Mouse (Mus musculus): ENCODE results near the gene Sppl2b.

The Sppl2b gene

DNA sequence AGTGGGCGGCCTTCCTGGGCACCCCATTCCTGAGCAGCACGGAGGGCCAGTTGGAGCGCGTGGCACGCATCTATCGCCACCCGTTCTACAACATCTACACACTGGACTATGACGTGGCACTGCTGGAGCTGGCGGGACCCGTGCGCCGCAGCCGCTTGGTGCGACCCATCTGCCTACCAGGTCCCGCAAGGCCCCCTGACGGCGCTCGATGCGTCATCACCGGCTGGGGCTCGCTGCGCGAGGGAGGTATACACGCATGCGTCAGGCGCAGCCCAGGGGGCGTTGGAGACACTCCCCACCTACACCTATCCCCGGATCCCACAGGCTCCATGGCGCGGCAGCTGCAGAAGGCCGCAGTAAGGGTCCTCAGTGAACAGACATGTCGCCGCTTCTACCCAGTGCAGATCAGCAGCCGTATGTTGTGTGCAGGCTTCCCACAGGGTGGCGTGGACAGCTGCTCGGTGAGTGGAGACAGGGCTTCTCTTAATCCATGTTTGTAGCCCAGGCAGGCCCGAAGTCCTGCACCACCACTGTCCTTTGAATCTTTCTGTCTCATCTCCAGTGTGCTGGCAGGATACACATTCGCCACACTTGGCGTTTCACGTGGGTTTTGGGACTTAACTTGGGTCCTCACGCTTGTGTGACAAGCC, 42.9 kb downstream of the Sppl2b start:
- no peak for DNase-seq (ENCODE audit: low read depth)

- DNase-seq (ENCODE audit: low read depth), result no peak
Measured at GRCm38 (mm10) chr10:80899074-80899473, 44.0 kb downstream of the Sppl2b start.

- no peak for DNase-seq (ENCODE audit: low read depth)
Measured at GRCm38 (mm10) chr10:80899591-80900317, 44.7 kb downstream of the Sppl2b start.

GRCm38 (mm10) chr10:80900318-80901247, 45.5 kb downstream of the Sppl2b start, which contains the start of gene Timm13:
Gene Timm13 (minus strand): TSS chr10:80900969.
- DNase-seq (ENCODE audit: low read depth), result peak; percentile 97

- no peak for DNase-seq (ENCODE audit: low read depth)
Measured at GRCm38 (mm10) chr10:80901409-80902272, 46.6 kb downstream of the Sppl2b start.

DNA sequence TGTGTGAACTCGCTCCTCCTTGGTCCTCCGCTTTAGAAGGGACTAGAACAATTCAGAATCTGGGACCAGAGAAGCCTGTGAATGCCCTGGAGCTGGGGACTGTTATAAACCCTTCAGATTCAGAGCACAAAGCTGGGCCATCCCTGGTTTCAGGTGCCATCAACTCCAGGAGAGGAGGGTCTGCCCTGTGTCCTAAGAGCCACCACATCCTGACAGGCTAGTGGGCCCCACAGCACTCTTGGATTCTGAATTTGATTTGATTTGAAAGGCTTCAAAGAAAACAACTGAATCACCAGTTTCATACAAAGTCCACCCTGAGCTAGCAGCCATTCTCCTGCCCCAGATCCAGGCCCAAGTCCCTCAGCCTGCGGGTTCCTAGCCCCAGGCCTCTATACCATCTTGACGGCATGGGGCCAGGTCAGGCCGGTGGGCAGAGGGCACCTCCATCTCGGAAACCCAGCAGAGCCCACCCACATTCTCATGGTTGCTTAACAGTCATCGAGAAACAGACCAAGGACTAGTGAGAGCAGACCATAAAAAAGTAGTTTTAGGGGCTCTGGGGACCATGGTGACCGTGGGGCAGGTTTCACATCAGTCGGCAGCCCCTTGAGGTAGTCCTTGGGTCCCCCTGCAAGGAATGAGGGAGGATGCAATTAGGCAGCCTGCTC, 47.3 kb downstream of the Sppl2b start:
- DNase-seq (ENCODE audit: low read depth), result no peak

GRCm38 (mm10) chr10:80903282-80903681, 48.2 kb downstream of the Sppl2b start:
- DNase-seq (ENCODE audit: low read depth), result no peak

- DNase-seq (ENCODE audit: low read depth), result no peak
Measured at GRCm38 (mm10) chr10:80904004-80904693, 49.1 kb downstream of the Sppl2b start.

- DNase-seq (ENCODE audit: low read depth), result no peak
Measured at GRCm38 (mm10) chr10:80904709-80905108, 49.6 kb downstream of the Sppl2b start.

- no peak for DNase-seq (ENCODE audit: low read depth)
Measured at GRCm38 (mm10) chr10:80909375-80910162, 54.5 kb downstream of the Sppl2b start.

DNA sequence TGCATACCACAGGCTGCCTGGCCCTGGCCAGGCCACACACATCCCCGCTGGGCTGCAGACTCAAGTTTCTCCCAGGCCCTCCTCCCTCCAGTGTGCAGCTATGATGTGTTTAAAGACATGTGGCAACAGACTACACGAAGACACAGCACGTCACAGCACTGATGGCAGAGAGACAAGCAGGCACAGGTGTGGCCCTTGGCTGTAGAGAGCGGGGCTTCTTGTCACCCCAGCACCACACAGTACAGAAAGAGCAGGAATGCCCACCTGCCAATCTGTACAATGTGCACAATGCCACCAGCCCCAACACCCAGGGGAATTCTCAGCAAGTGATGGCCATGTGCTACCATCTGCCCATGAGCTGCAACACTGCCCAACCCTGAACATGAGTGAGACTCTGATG, 56.3 kb downstream of the Sppl2b start:
- DNase-seq (ENCODE audit: low read depth), result no peak

GRCm38 (mm10) chr10:80911891-80912290, 56.8 kb downstream of the Sppl2b start:
- no peak for DNase-seq (ENCODE audit: low read depth)

GRCm38 (mm10) chr10:80913364-80914011, 58.4 kb downstream of the Sppl2b start:
- no peak for DNase-seq (ENCODE audit: low read depth)

DNA sequence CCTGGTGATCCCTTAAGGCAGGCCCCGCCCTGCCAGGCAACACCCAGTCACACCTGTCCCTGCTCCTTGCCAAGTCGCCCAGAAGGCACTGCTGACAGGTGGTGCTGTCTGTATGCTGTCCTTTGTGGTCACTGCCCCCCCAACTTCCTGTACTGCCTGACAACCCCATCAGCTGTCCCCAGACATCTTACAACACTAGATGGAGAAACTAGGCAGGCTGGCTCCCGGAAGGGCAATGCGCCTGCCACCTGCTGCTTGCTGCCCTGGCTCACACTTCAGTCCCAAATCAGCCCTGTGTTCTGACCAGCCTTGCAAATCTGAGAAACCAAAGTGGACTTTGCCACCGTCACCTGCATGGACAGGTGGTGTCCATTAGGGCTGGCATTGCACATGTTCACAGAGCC, 59.2 kb downstream of the Sppl2b start:
- no peak for DNase-seq (ENCODE audit: low read depth)

DNA sequence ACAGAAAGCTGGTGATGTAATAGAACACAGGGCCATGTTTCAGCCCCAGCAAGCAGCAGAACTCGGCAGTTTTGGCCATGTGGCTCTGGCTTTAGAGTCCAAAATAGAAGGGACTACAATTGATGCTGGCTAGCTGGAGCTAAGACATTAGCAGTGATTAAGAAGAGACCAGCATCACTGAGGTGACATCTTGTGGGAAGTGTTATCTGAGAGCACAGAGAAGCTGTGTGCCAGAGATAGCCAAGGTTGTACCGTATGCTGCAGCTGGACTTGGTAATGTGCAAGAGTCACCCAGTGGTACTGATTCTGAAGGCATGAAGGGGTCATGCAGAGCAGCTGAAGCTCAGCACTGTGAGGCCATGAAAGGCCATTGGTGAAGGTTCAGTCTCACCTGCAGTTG, 60.2 kb downstream of the Sppl2b start:
- DNase-seq (ENCODE audit: low read depth), result no peak

DNA sequence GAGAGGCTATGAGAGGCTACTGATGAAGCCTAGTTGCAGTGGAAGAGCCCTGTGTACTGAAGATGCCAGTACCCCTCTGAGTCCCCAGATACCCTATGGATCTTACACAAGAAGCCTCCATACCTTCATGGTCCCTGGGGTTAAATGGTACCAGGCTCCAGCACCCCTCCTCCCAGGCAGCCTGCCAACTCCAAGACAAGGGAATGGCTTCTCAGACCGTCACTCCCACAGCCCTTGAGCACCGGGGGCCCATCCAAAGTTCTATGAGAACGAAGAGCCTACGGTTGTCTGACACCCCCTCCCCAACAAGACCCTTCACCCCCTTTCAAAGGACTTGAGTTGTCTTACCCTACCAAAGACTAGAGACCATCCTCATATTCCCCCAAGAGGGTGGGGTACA, 60.7 kb downstream of the Sppl2b start:
- no peak for DNase-seq (ENCODE audit: low read depth)

DNA sequence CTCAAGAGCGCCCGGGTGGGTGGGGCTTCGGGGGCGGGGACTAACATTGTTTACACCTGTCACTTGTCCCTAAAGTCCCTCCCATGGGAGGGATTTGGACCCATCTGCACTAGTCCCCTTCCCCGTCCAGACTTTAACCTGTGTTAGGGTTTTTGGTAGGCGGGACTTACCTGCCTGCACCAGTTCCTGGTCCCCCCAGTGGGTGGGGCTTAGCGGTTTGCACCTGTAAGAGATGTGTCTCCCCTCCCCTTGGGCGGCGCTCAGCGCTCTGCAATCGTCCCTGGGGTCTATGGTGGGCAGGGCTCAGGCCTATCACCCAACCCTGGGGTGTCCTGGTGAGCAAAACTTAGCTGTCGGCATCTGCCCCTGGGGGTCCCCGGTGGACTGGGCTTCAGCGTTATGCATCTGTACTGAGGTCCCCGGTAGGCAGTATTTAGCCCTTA, 62.3 kb downstream of the Sppl2b start:
- DNase-seq (ENCODE audit: low read depth), result no peak

GRCm38 (mm10) chr10:80917779-80918434, 62.8 kb downstream of the Sppl2b start, which contains the start of gene Lmnb2:
Gene Lmnb2 (minus strand): TSS chr10:80918245.
- no peak for DNase-seq (ENCODE audit: low read depth)

Measured in c-Kit-positive CD71-negative TER-119-negative erythroid progenitor cells, embryonic 14.5 days (primary cell).